ENCODE assay signal across 32 mouse cellular contexts in the genomic region with DNA sequence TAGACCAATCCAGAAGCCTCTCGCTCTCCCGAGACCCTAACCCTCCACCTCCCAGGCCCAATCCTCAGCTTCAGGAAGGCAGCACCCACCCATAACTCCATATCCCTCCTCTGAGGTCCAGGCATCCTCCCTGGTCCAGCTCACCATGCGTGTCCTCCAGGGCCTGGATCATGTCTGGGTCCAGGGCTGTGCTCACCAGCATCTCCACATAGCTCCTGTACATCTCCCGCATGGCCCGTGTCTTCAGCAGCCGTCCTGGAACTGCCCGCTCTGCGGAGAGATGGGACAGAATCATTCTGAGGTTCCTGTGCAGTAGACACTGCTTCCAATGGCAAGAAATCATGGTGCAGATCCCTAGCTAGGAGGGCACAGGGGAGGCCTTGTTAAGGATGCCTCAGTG.
"Had no signal": no experiment of that assay in that cellular context is flagged by ENCODE, and none has a peak within 500 bp of the region (broad histone marks: within the 10 kb centered on the region; RNA-seq: fewer than 3 reads in every experiment).

No protein-coding gene starts in this region.

- ATAC-seq: liver, embryonic 12.5 days; liver, postnatal 0 days; lung, postnatal 0 days; midbrain, embryonic 13.5 days; midbrain, embryonic 15.5 days; midbrain, embryonic 16.5 days had no signal

- H3K4me1 ChIP-seq: limb, embryonic 10.5 days; liver, embryonic 12.5 days; liver, embryonic 15.5 days; lung, embryonic 15.5 days had no signal

- H3K4me3 ChIP-seq: limb, embryonic 10.5 days; limb, embryonic 12.5 days; limb, embryonic 13.5 days; limb, embryonic 15.5 days; liver, embryonic 12.5 days; liver, embryonic 13.5 days; liver, embryonic 15.5 days; lung, embryonic 15.5 days; megakaryocyte, embryonic 14.5 days; midbrain, embryonic 10.5 days; midbrain, embryonic 12.5 days; midbrain, embryonic 13.5 days; midbrain, embryonic 15.5 days; myocyte; neural tube, embryonic 12.5 days had no signal

- DNase-seq: left cerebral cortex, postnatal 4 days; liver; liver, embryonic 13.5 days; liver, postnatal 0 days; lung, adult 18-20 months; lung, adult 2 months; lung, embryonic 14.5 days; lung, postnatal 10 days; lung, postnatal 14 days; lung, postnatal 36 days; lung, postnatal 4 days; midbrain, embryonic 14.5 days had no signal

- H3K4me2 ChIP-seq: limb, embryonic 12.5 days; limb, embryonic 13.5 days; limb, embryonic 15.5 days; liver, embryonic 11.5 days; liver, embryonic 12.5 days; liver, embryonic 13.5 days; liver, embryonic 15.5 days; lung, embryonic 14.5 days; lung, embryonic 15.5 days; midbrain, embryonic 11.5 days; midbrain, embryonic 12.5 days; midbrain, embryonic 13.5 days; midbrain, embryonic 15.5 days; neural tube, embryonic 12.5 days had no signal

- H3K27ac ChIP-seq: limb, embryonic 10.5 days; limb, embryonic 12.5 days; limb, embryonic 13.5 days; limb, embryonic 15.5 days; liver, embryonic 12.5 days; liver, embryonic 13.5 days; liver, embryonic 14.5 days; liver, embryonic 15.5 days; lung, embryonic 15.5 days; macrophage; midbrain, embryonic 10.5 days; midbrain, embryonic 12.5 days; midbrain, embryonic 13.5 days; midbrain, embryonic 15.5 days; neural tube, embryonic 12.5 days had no signal

- H3K9me3 ChIP-seq: limb, embryonic 10.5 days; limb, embryonic 12.5 days; limb, embryonic 13.5 days; limb, embryonic 15.5 days; liver, embryonic 12.5 days; liver, embryonic 13.5 days; liver, embryonic 15.5 days; lung, embryonic 15.5 days; megakaryocyte, embryonic 14.5 days; midbrain, embryonic 10.5 days; midbrain, embryonic 12.5 days; midbrain, embryonic 13.5 days; midbrain, embryonic 15.5 days; neural tube, embryonic 12.5 days had no signal

- H3K9ac ChIP-seq: limb, embryonic 12.5 days; limb, embryonic 13.5 days; limb, embryonic 15.5 days; liver, embryonic 12.5 days; liver, embryonic 13.5 days; liver, embryonic 14.5 days; liver, embryonic 15.5 days; liver, postnatal 0 days; lung, embryonic 14.5 days; lung, embryonic 15.5 days; midbrain, embryonic 12.5 days; midbrain, embryonic 13.5 days; midbrain, embryonic 15.5 days; neural tube, embryonic 12.5 days had no signal

- H3K27me3 ChIP-seq: limb, embryonic 12.5 days; limb, embryonic 13.5 days; limb, embryonic 15.5 days; liver, embryonic 12.5 days; liver, embryonic 13.5 days; liver, embryonic 15.5 days; lung, embryonic 15.5 days; megakaryocyte, embryonic 14.5 days; midbrain, embryonic 12.5 days; midbrain, embryonic 13.5 days; midbrain, embryonic 15.5 days; neural tube, embryonic 12.5 days had no signal
